22 mouse cellular contexts compared by ENCODE assay signal in genomic region chr3:10082545-10083062, GRCm38 (mm10). TPM values are rescaled to one million over a fixed set of nuclear protein-coding genes. Genes with fewer than 3 reads are reported as not detected.
A peak's percentile ranks its signal among the peaks of the same experiment; 100 is the strongest.
DNase-seq lines count a peak whose midpoint lies in the region; ATAC-seq and TF ChIP-seq lines count a peak whose summit lies in the region.
"Had no signal": no experiment of that assay in that cellular context is flagged by ENCODE, and none has a peak within 500 bp of the region (broad histone marks: within the 10 kb centered on the region; RNA-seq: fewer than 3 reads in every experiment).

No protein-coding gene starts in this region.

- no peak overlapping the region for H3K4me3 ChIP-seq in liver, adult 2 months (ENCODE audit: insufficient read depth, low read depth, low read length)
- no peak overlapping the region for H3K4me3 ChIP-seq in liver, embryonic 11.5 days (ENCODE audit: low read depth, low read length)
- no peak overlapping the region for H3K4me3 ChIP-seq in limb, embryonic 15.5 days
- H3K4me3 ChIP-seq: gastrocnemius, adult 2 months; heart, embryonic 13.5 days; intestine, embryonic 15.5 days; megakaryocyte, embryonic 14.5 days; neural tube, embryonic 12.5 days had no signal

- no peaks in the 10 kb centered on the region for H3K79me2 ChIP-seq in liver, adult 2 months (ENCODE audit: control insufficient read depth, insufficient read depth, low read length)

- WGBS in liver, adult 2 months = 29% methylated on average over 4 of the region's 4 CpGs
- WGBS in liver, embryonic 11.5 days = 59% methylated on average over 4 of the region's 4 CpGs
- 62% methylated on average over 4 of the region's 4 CpGs for WGBS in limb, embryonic 15.5 days

- H3K4me1 ChIP-seq in liver, adult 2 months (ENCODE audit: control insufficient read depth, insufficient read depth, low read length) = peaks cover 23% of the 10 kb centered on the region
- no peaks in the 10 kb centered on the region for H3K4me1 ChIP-seq in liver, embryonic 11.5 days (replicated peaks; ENCODE audit: control insufficient read depth, insufficient read depth, low read length)
- H3K4me1 ChIP-seq in limb, embryonic 15.5 days = peaks cover 22% of the 10 kb centered on the region
- H3K4me1 ChIP-seq: heart, embryonic 13.5 days; intestine, embryonic 15.5 days; neural tube, embryonic 12.5 days had no signal

- no peaks in the 10 kb centered on the region for H3K9me3 ChIP-seq in liver, embryonic 11.5 days (ENCODE audit: control insufficient read depth, low read length)
- no peaks in the 10 kb centered on the region for H3K9me3 ChIP-seq in limb, embryonic 15.5 days
- H3K9me3 ChIP-seq: heart, embryonic 13.5 days; intestine, embryonic 15.5 days; megakaryocyte, embryonic 14.5 days; neural tube, embryonic 12.5 days had no signal

- no peak for TF ChIP-seq POLR2A in liver, adult 2 months (IDR thresholded peaks at IDR 0.05; ENCODE audit: extremely low read depth, insufficient read depth, low read length)

- H3K9ac ChIP-seq in liver, adult 2 months (ENCODE audit: low read depth, low read length) = no peak overlapping the region
- no peak overlapping the region for H3K9ac ChIP-seq in liver, embryonic 11.5 days (ENCODE audit: low read depth, low read length)
- H3K9ac ChIP-seq in limb, embryonic 15.5 days = no peak overlapping the region
- H3K9ac ChIP-seq: heart, embryonic 13.5 days; intestine, embryonic 15.5 days; neural tube, embryonic 12.5 days had no signal

- H3K36me3 ChIP-seq in liver, adult 2 months (ENCODE audit: control insufficient read depth, insufficient read depth, low read length) = no peaks in the 10 kb centered on the region
- H3K36me3 ChIP-seq in liver, embryonic 11.5 days (ENCODE audit: control insufficient read depth, insufficient read depth, low read length) = no peaks in the 10 kb centered on the region
- no peaks in the 10 kb centered on the region for H3K36me3 ChIP-seq in limb, embryonic 15.5 days
- H3K36me3 ChIP-seq: heart, embryonic 13.5 days; intestine, embryonic 15.5 days; neural tube, embryonic 12.5 days had no signal

- TF ChIP-seq CTCF in liver, adult 2 months (IDR thresholded peaks at IDR 0.05; ENCODE audit: low read depth, low read length) = no peak
- no peak for TF ChIP-seq CTCF in Patski (IDR thresholded peaks at IDR 0.05)

- H3K27ac ChIP-seq in liver, adult 2 months (replicated peaks; ENCODE audit: insufficient read depth, low read depth, low read length) = peak overlapping the region; percentile 1; the same call in 1 of the 2 replicates
- H3K27ac ChIP-seq in liver, embryonic 11.5 days (ENCODE audit: low read depth, low read length) = no peak overlapping the region
- H3K27ac ChIP-seq in limb, embryonic 15.5 days = peak overlapping the region; percentile 75
- H3K27ac ChIP-seq: gastrocnemius, adult 2 months; heart, embryonic 13.5 days; intestine, embryonic 15.5 days; neural tube, embryonic 12.5 days had no signal

- DNase-seq in heart, adult 11 months = peak; percentile 49
- no peak for DNase-seq in heart, postnatal 25 days (ENCODE audit: low spot score)
- peak; percentile 50 for DNase-seq in liver, adult 2 months (ENCODE audit: extremely low read depth, low read depth, low spot score)
- no peak for DNase-seq in liver, embryonic 11.5 days (ENCODE audit: low spot score)
- DNase-seq in Patski (ENCODE audit: low read depth, low spot score) = no peak
- no peak for DNase-seq in gastrocnemius, adult 18-20 months (ENCODE audit: low spot score)
- no peak for DNase-seq in adrenal gland, adult (ENCODE audit: inconsistent age in 2 of 2, low spot score in 1 of 2)
- DNase-seq: adrenal gland, postnatal 25 days; gastrocnemius, adult 2 months; kidney, adult 9 months; kidney, postnatal 25 days; liver; lung, adult 18-20 months; lung, postnatal 14 days; thymus, postnatal 4 days had no signal

- no peak for ATAC-seq in liver, embryonic 11.5 days (replicated peaks; ENCODE audit: low FRiP score)
- ATAC-seq in Patski = peak; percentile 58
- ATAC-seq in limb, embryonic 15.5 days (ENCODE audit: insufficient number of reproducible peaks, low FRiP score, low TSS enrichment, low read depth) = no peak
- ATAC-seq: activated CD4-positive, CD25-positive, alpha-beta regulatory T cell, adult 4 months; forebrain, embryonic 14.5 days; intestine, embryonic 15.5 days had no signal

- CTCF ChIA-PET in Patski (lab: Charles Lee) = interaction anchor here (0.7 to 1.6 kb wide), 3 partner anchors 11 to 164 kb away, joined by 3 to 9 read pairs (median 3); no protein-coding TSS in a partner anchor

- in situ Hi-C loops in Patski (cut with MboI; ENCODE audit: low pct_unique_long_range_greater_than_20kb) = no loop called here

- no peaks in the 10 kb centered on the region for H3K27me3 ChIP-seq in liver, adult 2 months (ENCODE audit: control insufficient read depth, insufficient read depth, low read length)
- H3K27me3 ChIP-seq in liver, embryonic 11.5 days (replicated peaks; ENCODE audit: control insufficient read depth, insufficient read depth, low read length) = peaks cover 10% of the 10 kb centered on the region
- H3K27me3 ChIP-seq in Patski = peaks cover 6% of the 10 kb centered on the region
- H3K27me3 ChIP-seq in limb, embryonic 15.5 days = no peaks in the 10 kb centered on the region
- H3K27me3 ChIP-seq: intestine, embryonic 15.5 days had no signal

- intact Hi-C loops in heart, postnatal 25 days (cut with DNase I) = no loop called here

- no peak overlapping the region for H3K4me2 ChIP-seq in liver, embryonic 11.5 days
- H3K4me2 ChIP-seq in limb, embryonic 15.5 days = no peak overlapping the region
- H3K4me2 ChIP-seq: heart, embryonic 13.5 days; intestine, embryonic 15.5 days; neural tube, embryonic 12.5 days had no signal

- POLR2A ChIA-PET in Patski (lab: Charles Lee) = no interaction called here

RNA-seq across cellular contexts. Expression of gene Gm9833, which starts 5.3 kb away (rescaled TPM):
- total RNA-seq in heart, postnatal 25 days (2021) = 1 to 10 TPM; 1.0 to 1.3 TPM
- 0.40 and 0.46 TPM in 2 replicates for total RNA-seq in liver, adult 2 months (2014; rRNA removed)
- polyA plus RNA-seq in liver, adult 2 months (2012; rRNA removed) = not detected in 2 replicates
- 2.5 and 3.2 TPM in 2 replicates for polyA plus RNA-seq in liver, embryonic 11.5 days (2014; fragmentation: Nextera tagmentation; extraction: Ambion mirVana)
- 15.3 TPM for polyA plus RNA-seq in Patski (2021)
- polyA plus RNA-seq in limb, embryonic 15.5 days (2015; fragmentation: Nextera tagmentation; extraction: Ambion mirVana) = 2.2 and 2.9 TPM in 2 replicates
- under 1 TPM; 0.14 to 0.17 TPM for total RNA-seq in gastrocnemius, adult 18-20 months (2021)

Comparison
In these comparisons a context has a peak if more than half of its experiments do, and no peak if none do; other contexts are left out.
1. DNase-seq: peak in heart, adult 11 months (single experiment) and liver, adult 2 months (single experiment); none in heart, postnatal 25 days (single experiment), liver, embryonic 11.5 days (single experiment), Patski (single experiment), gastrocnemius, adult 18-20 months (single experiment) and adrenal gland, adult (0 of 2).